ENCODE assay signal across 8 mouse cellular contexts in the genomic region with DNA sequence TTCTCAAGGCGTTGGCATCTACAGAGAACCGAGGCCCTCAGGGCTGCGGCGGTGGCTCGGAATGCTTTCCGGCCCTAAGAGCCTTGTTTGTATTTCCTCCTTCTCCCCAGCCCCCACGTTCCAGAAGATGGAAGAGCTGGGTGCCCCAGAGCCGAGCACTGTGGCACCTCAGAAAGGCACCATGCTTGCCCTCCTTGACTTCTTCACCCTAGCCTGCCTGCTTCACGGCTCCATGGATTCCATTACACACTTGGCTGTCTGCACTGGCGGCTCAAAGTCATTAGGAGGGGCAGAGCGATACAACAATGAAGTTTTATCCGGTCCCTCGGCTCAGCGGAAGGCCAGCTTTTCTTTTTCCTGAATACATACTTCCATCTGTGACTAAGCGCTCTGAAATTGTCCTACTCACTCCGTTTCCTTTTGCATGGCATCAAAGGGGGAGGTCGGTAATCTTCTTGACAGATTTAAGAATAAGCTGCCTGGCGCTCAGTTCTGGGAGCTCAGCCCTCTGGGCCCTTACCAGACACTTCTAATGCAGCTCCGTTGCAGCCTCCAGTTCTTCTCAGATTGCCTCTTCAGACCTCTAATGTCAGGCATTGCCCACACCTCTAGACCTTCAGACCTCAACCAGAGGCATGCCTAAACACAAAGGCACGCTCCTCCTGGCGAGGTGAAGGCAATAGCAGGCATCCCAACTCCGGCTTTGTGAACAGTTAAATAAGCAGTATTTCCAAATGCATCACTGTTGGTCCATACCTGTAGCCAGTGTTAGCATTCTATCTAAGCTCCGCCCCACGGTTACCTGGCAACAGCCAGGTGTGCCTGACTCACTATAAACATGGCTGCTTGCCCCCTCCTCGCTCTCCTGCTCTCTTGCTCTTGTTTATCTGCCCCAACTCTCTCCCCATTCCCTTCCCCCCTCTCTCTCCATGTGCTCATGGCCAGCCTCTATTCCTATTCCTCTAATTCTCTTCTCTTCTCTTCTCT.
A peak's percentile ranks its signal among the peaks of the same experiment; 100 is the strongest.
DNase-seq lines count a peak whose midpoint lies in the region; ATAC-seq and TF ChIP-seq lines count a peak whose summit lies in the region.

No protein-coding gene starts in this region.

- no peaks in the 10 kb centered on the region for H3K9me3 ChIP-seq in forebrain, postnatal 0 days (ENCODE audit: low read length)
- no peaks in the 10 kb centered on the region for H3K9me3 ChIP-seq in forebrain, embryonic 11.5 days (ENCODE audit: control insufficient read depth, low read length)

- peak; percentile 18 for DNase-seq in forebrain, postnatal 0 days
- no peak for DNase-seq in forebrain, embryonic 11.5 days (ENCODE audit: low spot score)
- DNase-seq in right cerebral cortex, postnatal 4 days: peak; percentile 6
- DNase-seq in right cerebral cortex, postnatal 10 days (ENCODE audit: low spot score in 2 of 2): no peak
- DNase-seq in lung, postnatal 10 days: peak; percentile 13
- DNase-seq in retina, postnatal 7 days (ENCODE audit: low read depth, low spot score): peak; percentile 21
- no peak for DNase-seq in urinary bladder, postnatal 25 days (ENCODE audit: low spot score)

- H3K36me3 ChIP-seq in forebrain, postnatal 0 days (ENCODE audit: insufficient read depth): no peaks in the 10 kb centered on the region
- H3K36me3 ChIP-seq in forebrain, embryonic 11.5 days (ENCODE audit: control insufficient read depth, insufficient read depth, low read length): no peaks in the 10 kb centered on the region

- ATAC-seq in forebrain, postnatal 0 days: 0 out of 2 replicates have a peak, but pooled peaks have one; percentile 32
- ATAC-seq in forebrain, embryonic 11.5 days (replicated peaks; ENCODE audit: low FRiP score): no peak
- ATAC-seq in erythroid progenitor cell, adult 5-6 weeks (replicated peaks; ENCODE audit: low FRiP score, poor library complexity, severe bottlenecking): no peak

- no peaks in the 10 kb centered on the region for H3K4me1 ChIP-seq in forebrain, postnatal 0 days (ENCODE audit: insufficient read depth)
- no peaks in the 10 kb centered on the region for H3K4me1 ChIP-seq in forebrain, embryonic 11.5 days (replicated peaks; ENCODE audit: control insufficient read depth, insufficient read depth, low read length)

- no peak overlapping the region for H3K4me2 ChIP-seq in forebrain, postnatal 0 days (ENCODE audit: low read depth)
- no peak overlapping the region for H3K4me2 ChIP-seq in forebrain, embryonic 11.5 days (ENCODE audit: low read depth, low read length, severe bottlenecking)

- H3K27me3 ChIP-seq in forebrain, postnatal 0 days (ENCODE audit: insufficient read depth, low read length): no peaks in the 10 kb centered on the region
- H3K27me3 ChIP-seq in forebrain, embryonic 11.5 days (ENCODE audit: control insufficient read depth, insufficient read depth, low read length): no peaks in the 10 kb centered on the region

- 61% methylated on average over 25 of the region's 25 CpGs for WGBS in forebrain, postnatal 0 days
- 69% methylated on average over 25 of the region's 25 CpGs for WGBS in forebrain, embryonic 11.5 days

- no peak overlapping the region; the same call in 1 of the 2 replicates for H3K27ac ChIP-seq in forebrain, postnatal 0 days (ENCODE audit: low read depth, low read length)
- no peak overlapping the region for H3K27ac ChIP-seq in forebrain, embryonic 11.5 days (ENCODE audit: low read depth, low read length)

- no peak overlapping the region for H3K9ac ChIP-seq in forebrain, postnatal 0 days
- H3K9ac ChIP-seq in forebrain, embryonic 11.5 days (ENCODE audit: low read length): no peak overlapping the region

- no peak for TF ChIP-seq CTCF in forebrain, postnatal 0 days (IDR thresholded peaks at IDR 0.05; ENCODE audit: low read depth)

- no peak overlapping the region for H3K4me3 ChIP-seq in forebrain, postnatal 0 days (ENCODE audit: low read depth, low read length)
- H3K4me3 ChIP-seq in forebrain, embryonic 11.5 days (ENCODE audit: low read depth, low read length): no peak overlapping the region

Comparison
In these comparisons a context has a peak if more than half of its experiments do, and no peak if none do; other contexts are left out.
1. DNase-seq: peak in forebrain, postnatal 0 days (single experiment), right cerebral cortex, postnatal 4 days (single experiment), lung, postnatal 10 days (single experiment) and retina, postnatal 7 days (single experiment); none in forebrain, embryonic 11.5 days (single experiment), right cerebral cortex, postnatal 10 days (0 of 2) and urinary bladder, postnatal 25 days (single experiment).